Comparison of ENCODE assay signal across 4 mouse cellular contexts in the genomic region with DNA sequence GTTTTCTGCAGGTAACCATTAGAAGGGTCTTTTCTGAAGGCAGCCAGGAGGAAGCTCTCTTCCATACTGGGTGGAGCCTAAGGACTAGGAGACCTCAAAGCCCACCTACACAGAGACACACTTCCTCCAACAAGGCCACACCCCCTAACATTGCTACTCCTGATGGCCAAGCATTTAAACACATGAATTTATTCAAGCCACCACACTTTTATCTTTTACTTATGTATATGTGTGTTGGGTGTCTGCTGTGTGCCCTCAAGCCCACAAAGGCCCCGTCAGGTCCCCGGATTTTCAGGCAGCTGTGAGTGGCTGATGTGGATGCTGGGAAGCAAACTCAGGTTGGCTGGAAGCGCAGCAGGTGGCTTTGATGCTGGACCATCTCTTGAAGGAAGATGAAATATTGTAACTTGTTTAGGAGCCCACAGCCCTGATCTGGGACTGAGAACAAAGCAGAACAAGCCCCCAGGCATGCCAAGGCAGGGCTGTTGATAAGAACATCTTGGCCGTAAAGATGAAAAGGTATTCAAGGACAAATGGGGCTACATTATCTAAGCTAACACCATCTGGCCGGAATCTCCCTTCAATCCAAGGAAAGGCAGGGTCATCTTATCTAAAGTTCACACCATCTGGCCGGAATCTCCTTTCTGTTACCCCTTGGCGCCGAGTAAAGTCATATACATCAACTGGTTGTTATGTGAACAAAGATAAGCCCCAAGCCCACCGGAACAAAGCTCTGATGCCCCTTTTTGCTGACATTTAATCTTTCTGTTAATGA. TPM values are rescaled to one million over a fixed set of nuclear protein-coding genes. Genes with fewer than 3 reads are reported as not detected.
"Had no signal": no experiment of that assay in that cellular context is flagged by ENCODE, and none has a peak within 500 bp of the region (broad histone marks: within the 10 kb centered on the region; RNA-seq: fewer than 3 reads in every experiment).

No protein-coding gene starts in this region.

RNA-seq across cellular contexts. Expression of gene Cilp, which starts 57.8 kb away (rescaled TPM):
- total RNA-seq: granulocyte monocyte progenitor cell, adult 5-6 weeks had no signal
- polyA plus RNA-seq: erythroblast, embryonic 14.5 days; forebrain, embryonic 10.5 days; heart, embryonic 10.5 days had no signal
